Mouse (Mus musculus): ENCODE data around the gene Bpgm. TPM values are rescaled to one million over a fixed set of nuclear protein-coding genes. Genes with fewer than 3 reads are reported as not detected.

The Bpgm gene
- polyA plus RNA-seq, 1 experiment from 2014 or later: 66.6 TPM

GRCm38 (mm10) chr6:34474031-34474430 is 2.0 kb upstream of the Bpgm start:
- H3K27me3 ChIP-seq (replicated peaks; ENCODE audit: insufficient read depth, low read length): no peaks in the 10 kb centered on the region
- TF ChIP-seq EP300 (IDR thresholded peaks at IDR 0.05) (no peak), CTCF (IDR thresholded peaks at IDR 0.05) (peak; percentile 47)
- H3K4me2 ChIP-seq (replicated peaks; ENCODE audit: low read depth, low read length): no peak overlapping the region
- no peak overlapping the region for H3K4me3 ChIP-seq (ENCODE audit: low read depth, low read length)
- H3K27ac ChIP-seq (ENCODE audit: low read length): no peak overlapping the region
- no peaks in the 10 kb centered on the region for H3K36me3 ChIP-seq (ENCODE audit: insufficient read depth, low read length)
- DNase-seq (ENCODE audit: low spot score): no peak
- no peaks in the 10 kb centered on the region for H3K4me1 ChIP-seq (ENCODE audit: insufficient read depth, low read depth, low read length)
- 59% methylated on average over 3 of the region's 3 CpGs for WGBS
- no peak overlapping the region for H3K9ac ChIP-seq (replicated peaks; ENCODE audit: low read depth)
- ATAC-seq: no peak
- no peaks in the 10 kb centered on the region for H3K9me3 ChIP-seq (ENCODE audit: low read length)

DNA sequence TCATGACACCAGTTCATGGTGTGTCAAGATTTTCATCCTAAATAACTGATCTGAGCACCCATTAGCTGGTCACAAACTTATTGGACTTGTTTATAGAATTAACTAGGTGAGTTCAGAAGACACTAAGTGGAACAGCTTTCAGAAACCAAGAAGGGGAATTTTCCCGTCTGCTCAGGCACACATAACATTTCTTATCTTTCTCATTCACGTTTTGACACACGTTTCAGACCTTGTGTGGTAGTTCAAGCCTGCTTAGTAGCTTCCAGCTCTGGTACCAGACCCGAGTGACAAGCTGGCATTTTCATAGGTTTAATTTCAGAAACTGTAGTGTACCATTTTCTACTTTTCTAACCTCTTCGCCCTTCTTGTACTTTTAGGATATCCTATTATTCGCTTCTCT is 616 bp upstream of the Bpgm start:
- H3K27ac ChIP-seq (ENCODE audit: low read length): no peak overlapping the region
- 17% methylated on average over 6 of the region's 6 CpGs for WGBS

DNA sequence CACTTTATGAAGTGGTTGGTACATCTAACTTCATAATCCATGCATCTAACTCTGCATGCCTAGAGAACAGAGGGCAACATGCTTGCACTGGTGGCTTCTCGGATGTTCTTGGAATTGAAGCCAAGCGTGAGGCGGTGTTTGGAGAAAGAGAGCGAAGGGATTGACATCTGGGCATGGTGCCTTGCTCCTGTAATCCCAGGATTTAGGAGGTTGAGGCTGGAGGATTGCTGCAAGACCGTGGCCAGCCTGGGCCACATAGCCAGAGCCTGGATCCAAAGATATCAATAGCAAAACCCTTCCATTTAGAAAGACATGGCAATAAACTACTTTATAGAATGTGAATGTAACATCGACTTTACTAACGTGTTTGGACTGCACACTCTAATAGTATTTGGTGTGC is 2.0 kb downstream of the Bpgm start:
- no peaks in the 10 kb centered on the region for H3K36me3 ChIP-seq (ENCODE audit: insufficient read depth, low read length)
- TF ChIP-seq CTCF (IDR thresholded peaks at IDR 0.05): no peak
- TF ChIP-seq EP300 (IDR thresholded peaks at IDR 0.05): no peak
- H3K27ac ChIP-seq (ENCODE audit: low read length): no peak overlapping the region
- H3K4me1 ChIP-seq (ENCODE audit: insufficient read depth, low read depth, low read length): peaks cover 10% of the 10 kb centered on the region; the same call in 1 of the 2 replicates
- ATAC-seq: no peak
- 77% methylated on average over 7 of the region's 7 CpGs for WGBS
- no peak overlapping the region for H3K4me2 ChIP-seq (replicated peaks; ENCODE audit: low read depth, low read length)
- H3K4me3 ChIP-seq (ENCODE audit: low read depth, low read length): no peak overlapping the region
- no peaks in the 10 kb centered on the region for H3K27me3 ChIP-seq (replicated peaks; ENCODE audit: insufficient read depth, low read length)
- no peak overlapping the region for H3K9ac ChIP-seq (replicated peaks; ENCODE audit: low read depth)
- H3K9me3 ChIP-seq (ENCODE audit: low read length): no peaks in the 10 kb centered on the region
- DNase-seq (ENCODE audit: low spot score): no peak

More for the DNA sequence above, 616 bp upstream of the Bpgm start:
- Histone ChIP-seq H3K9me3 (ENCODE audit: low read length) (no peaks in the 10 kb centered on the region), H3K4me1 (ENCODE audit: insufficient read depth, low read depth, low read length) (no peaks in the 10 kb centered on the region; the same call in 1 of the 2 replicates), H3K36me3 (ENCODE audit: insufficient read depth, low read length) (no peaks in the 10 kb centered on the region), H3K9ac (replicated peaks; ENCODE audit: low read depth) (0 out of 2 replicates have a peak overlapping the region, but pooled peaks have one; percentile 9), H3K4me3 (ENCODE audit: low read depth, low read length) (peak overlapping the region; percentile 49), H3K4me2 (replicated peaks; ENCODE audit: low read depth, low read length) (peak overlapping the region; percentile 82), H3K27me3 (replicated peaks; ENCODE audit: insufficient read depth, low read length) (no peaks in the 10 kb centered on the region)
- DNase-seq (ENCODE audit: low spot score) (no peak), ATAC-seq (no peak)
- TF ChIP-seq CTCF (IDR thresholded peaks at IDR 0.05) (no peak), EP300 (IDR thresholded peaks at IDR 0.05) (no peak)

DNA sequence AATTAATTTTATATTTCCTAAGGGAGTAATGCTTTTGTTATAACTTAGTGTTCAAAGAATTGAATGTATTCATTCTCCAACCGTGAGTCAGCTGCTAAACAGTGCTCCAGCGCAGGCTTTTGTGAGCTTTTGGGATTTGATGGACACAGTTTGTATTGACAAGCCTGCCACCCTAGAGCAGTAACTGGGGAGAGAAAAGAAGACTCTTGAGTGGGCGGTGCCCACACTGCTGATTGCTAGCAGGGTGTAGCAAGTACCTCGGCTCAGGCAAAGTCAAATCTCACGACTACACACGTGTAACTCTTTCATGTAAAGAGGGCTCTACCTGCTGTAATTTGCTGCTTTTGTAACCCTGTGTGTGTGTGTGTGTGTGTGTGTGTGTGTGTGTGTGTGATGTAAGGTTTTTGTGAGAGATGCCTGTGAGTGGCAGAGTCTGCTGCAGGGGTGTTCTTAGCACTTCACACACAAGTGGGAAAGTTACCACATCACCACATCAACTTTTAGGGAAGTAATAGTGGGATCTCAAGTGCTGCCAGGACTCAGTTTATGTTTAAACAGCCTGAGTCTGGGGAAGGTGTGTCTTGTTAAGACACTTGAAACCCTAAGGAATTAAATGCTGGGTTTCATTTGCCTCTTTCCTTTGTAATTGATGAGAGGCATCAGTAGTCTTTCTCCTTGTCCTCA is 2.8 kb downstream of the Bpgm start:
- H3K4me2 ChIP-seq (replicated peaks; ENCODE audit: low read depth, low read length): no peak overlapping the region
- TF ChIP-seq CTCF (IDR thresholded peaks at IDR 0.05) (no peak), EP300 (IDR thresholded peaks at IDR 0.05) (no peak)
- DNase-seq (ENCODE audit: low spot score) (peak; percentile 74), ATAC-seq (peak; percentile 14)
- H3K9ac ChIP-seq (replicated peaks; ENCODE audit: low read depth): no peak overlapping the region
- no peaks in the 10 kb centered on the region for H3K36me3 ChIP-seq (ENCODE audit: insufficient read depth, low read length)
- no peak overlapping the region for H3K4me3 ChIP-seq (ENCODE audit: low read depth, low read length)
- WGBS: 35% methylated on average over 6 of the region's 6 CpGs
- no peaks in the 10 kb centered on the region for H3K27me3 ChIP-seq (replicated peaks; ENCODE audit: insufficient read depth, low read length)
- H3K4me1 ChIP-seq (ENCODE audit: insufficient read depth, low read depth, low read length): peaks cover 10% of the 10 kb centered on the region; the same call in 1 of the 2 replicates
- H3K9me3 ChIP-seq (ENCODE audit: low read length): no peaks in the 10 kb centered on the region
- H3K27ac ChIP-seq (ENCODE audit: low read length): no peak overlapping the region; the same call in 1 of the 2 replicates

GRCm38 (mm10) chr6:34479531-34479930 is 3.5 kb downstream of the Bpgm start:
- 0 out of 2 replicates have a peak overlapping the region, but pooled peaks have one; percentile 2 for H3K4me3 ChIP-seq (ENCODE audit: low read depth, low read length)
- ATAC-seq (no peak), DNase-seq (ENCODE audit: low spot score) (no peak)
- TF ChIP-seq CTCF (IDR thresholded peaks at IDR 0.05) (no peak), EP300 (IDR thresholded peaks at IDR 0.05) (no peak)
- WGBS: 19% methylated on average over 8 of the region's 8 CpGs
- H3K4me2 ChIP-seq (replicated peaks; ENCODE audit: low read depth, low read length): no peak overlapping the region
- H3K9me3 ChIP-seq (ENCODE audit: low read length): no peaks in the 10 kb centered on the region
- H3K27ac ChIP-seq (ENCODE audit: low read length): no peak overlapping the region; the same call in 1 of the 2 replicates
- no peaks in the 10 kb centered on the region for H3K36me3 ChIP-seq (ENCODE audit: insufficient read depth, low read length)
- peaks cover 10% of the 10 kb centered on the region; the same call in 1 of the 2 replicates for H3K4me1 ChIP-seq (ENCODE audit: insufficient read depth, low read depth, low read length)
- H3K27me3 ChIP-seq (replicated peaks; ENCODE audit: insufficient read depth, low read length): no peaks in the 10 kb centered on the region
- H3K9ac ChIP-seq (replicated peaks; ENCODE audit: low read depth): no peak overlapping the region

DNA sequence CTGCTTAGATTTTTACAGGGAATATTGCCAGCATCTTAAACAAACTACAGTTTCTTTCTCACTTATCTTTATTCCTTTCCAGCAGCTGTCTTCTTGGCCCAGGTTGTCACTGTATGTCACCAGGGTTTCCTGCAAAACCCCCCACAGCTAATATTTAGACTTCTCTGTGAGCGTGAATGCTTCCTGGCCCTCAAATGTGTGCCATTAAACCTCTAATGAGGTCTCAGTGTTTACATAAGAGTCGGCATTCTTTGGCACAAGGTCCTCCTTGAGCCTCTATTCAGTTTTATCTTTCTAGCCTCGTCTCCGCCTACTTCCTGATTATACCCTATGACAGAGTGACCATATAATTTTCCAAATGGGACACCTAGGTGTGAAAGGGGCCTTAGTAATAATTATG is 4.7 kb downstream of the Bpgm start:
- no peaks in the 10 kb centered on the region for H3K9me3 ChIP-seq (ENCODE audit: low read length)
- WGBS: 4% methylated on average over 4 of the region's 4 CpGs

More for the DNA sequence above, 4.7 kb downstream of the Bpgm start:
- ATAC-seq (no peak), DNase-seq (ENCODE audit: low spot score) (peak; percentile 65)
- H3K27ac ChIP-seq (ENCODE audit: low read length): no peak overlapping the region
- TF ChIP-seq EP300 (IDR thresholded peaks at IDR 0.05) (peak; percentile 53), CTCF (IDR thresholded peaks at IDR 0.05) (no peak)
- no peak overlapping the region for H3K4me2 ChIP-seq (replicated peaks; ENCODE audit: low read depth, low read length)
- H3K36me3 ChIP-seq (ENCODE audit: insufficient read depth, low read length): no peaks in the 10 kb centered on the region
- H3K4me3 ChIP-seq (ENCODE audit: low read depth, low read length): no peak overlapping the region
- H3K9ac ChIP-seq (replicated peaks; ENCODE audit: low read depth): no peak overlapping the region
- no peaks in the 10 kb centered on the region for H3K27me3 ChIP-seq (replicated peaks; ENCODE audit: insufficient read depth, low read length)
- peaks cover 10% of the 10 kb centered on the region; the same call in 1 of the 2 replicates for H3K4me1 ChIP-seq (ENCODE audit: insufficient read depth, low read depth, low read length)
